17 mouse cellular contexts compared by ENCODE assay signal in genomic region chr2:132208246-132208881, GRCm38 (mm10). TPM values are rescaled to one million over a fixed set of nuclear protein-coding genes. Genes with fewer than 3 reads are reported as not detected.
A peak's percentile ranks its signal among the peaks of the same experiment; 100 is the strongest.
DNase-seq lines count a peak whose midpoint lies in the region; ATAC-seq and TF ChIP-seq lines count a peak whose summit lies in the region.
"Had no signal": no experiment of that assay in that cellular context is flagged by ENCODE, and none has a peak within 500 bp of the region (broad histone marks: within the 10 kb centered on the region; RNA-seq: fewer than 3 reads in every experiment).

No protein-coding gene starts in this region.

- intact Hi-C loops in heart, postnatal 36 days (cut with DNase I), result no loop called here
- intact Hi-C loops in left cerebral cortex, postnatal 36 days (cut with DNase I), result loop anchor here (5.0 kb wide), 1 partner anchor 36 kb away; no protein-coding TSS in a partner anchor
- intact Hi-C loops in gastrocnemius, postnatal 36 days (cut with DNase I), result no loop called here

- no peak for DNase-seq in heart, postnatal 36 days
- DNase-seq in CH12.LX (ENCODE audit: extremely low read depth), result no peak
- DNase-seq in adrenal gland, postnatal 10 days, result peak; percentile 55
- DNase-seq in gastrocnemius, adult 18-20 months (ENCODE audit: low spot score), result no peak
- DNase-seq in left cerebral cortex, postnatal 36 days (ENCODE audit: low spot score in 2 of 2), result no peak
- DNase-seq in gastrocnemius, postnatal 36 days, result no peak
- DNase-seq: B cell, adult 2 months; cerebellum, adult 8-10 months; gastrocnemius, postnatal 10 days; kidney, adult 18-20 months had no signal

- in situ Hi-C loops in CH12.LX (cut with MboI; ENCODE audit: low pct_ligation_motif_present, low pct_unique_long_range_greater_than_20kb, low sequenced_read_pairs), result no loop called here

- no peak overlapping the region for H3K4me3 ChIP-seq in heart, embryonic 12.5 days
- H3K4me3 ChIP-seq in CH12.LX (replicated peaks in 1 of 3; ENCODE audit: low read depth in 2 of 3, low read length in 2 of 3, poor library complexity in 1 of 3), result no peak overlapping the region
- no peak overlapping the region for H3K4me3 ChIP-seq in liver, embryonic 12.5 days
- H3K4me3 ChIP-seq: embryonic facial prominence, embryonic 12.5 days; forebrain, embryonic 13.5 days; heart, embryonic 15.5 days; hindbrain, embryonic 15.5 days; midbrain, embryonic 12.5 days had no signal

- H3K9me3 ChIP-seq in heart, embryonic 12.5 days (replicated peaks), result no peaks in the 10 kb centered on the region
- no peaks in the 10 kb centered on the region for H3K9me3 ChIP-seq in CH12.LX (replicated peaks; ENCODE audit: low read length)
- no peaks in the 10 kb centered on the region for H3K9me3 ChIP-seq in liver, embryonic 12.5 days (replicated peaks)
- H3K9me3 ChIP-seq: embryonic facial prominence, embryonic 12.5 days; forebrain, embryonic 13.5 days; heart, embryonic 15.5 days; hindbrain, embryonic 15.5 days; midbrain, embryonic 12.5 days had no signal

- H3K4me1 ChIP-seq in heart, embryonic 12.5 days (replicated peaks), result no peaks in the 10 kb centered on the region
- peaks cover 2 to 3% of the 10 kb centered on the region in 2 experiments; a peak in 1 of 4 replicates for H3K4me1 ChIP-seq in CH12.LX (ENCODE audit: control insufficient read depth in 1 of 2, insufficient read depth in 2 of 2)
- H3K4me1 ChIP-seq in liver, embryonic 12.5 days, result peaks cover 15% of the 10 kb centered on the region
- H3K4me1 ChIP-seq: embryonic facial prominence, embryonic 12.5 days; forebrain, embryonic 13.5 days; hindbrain, embryonic 15.5 days; midbrain, embryonic 12.5 days had no signal

- no peaks in the 10 kb centered on the region for H3K79me2 ChIP-seq in CH12.LX (replicated peaks; ENCODE audit: control insufficient read depth, extremely low read depth, insufficient read depth, poor library complexity, severe bottlenecking)

- H3K27ac ChIP-seq in heart, embryonic 12.5 days (ENCODE audit: poor library complexity, severe bottlenecking), result 0 out of 2 replicates have a peak overlapping the region, but pooled peaks have one; percentile 18
- H3K27ac ChIP-seq in CH12.LX (ENCODE audit: insufficient read depth, low read depth), result no peak overlapping the region
- H3K27ac ChIP-seq in liver, embryonic 12.5 days, result peak overlapping the region; percentile 52; the same call in 1 of the 2 replicates
- H3K27ac ChIP-seq: embryonic facial prominence, embryonic 12.5 days; forebrain, embryonic 13.5 days; heart, embryonic 15.5 days; hindbrain, embryonic 15.5 days; midbrain, embryonic 12.5 days had no signal

- TF ChIP-seq RAD21 in CH12.LX (IDR thresholded peaks at IDR 0.05; ENCODE audit: low read depth, low read length), result no peak

- no peak for TF ChIP-seq CTCF in CH12.LX (conservative IDR thresholded peaks at IDR 0.05 in 1 of 2, IDR thresholded peaks at IDR 0.05 in 1 of 2; ENCODE audit: low read depth in 2 of 2, low read length in 2 of 2)

- ATAC-seq in heart, embryonic 12.5 days (ENCODE audit: insufficient number of reproducible peaks, low FRiP score), result peak; percentile 84
- ATAC-seq in liver, embryonic 12.5 days, result peak; percentile 72
- ATAC-seq: forebrain, embryonic 13.5 days had no signal

- TF ChIP-seq EP300 in CH12.LX (IDR thresholded peaks at IDR 0.05; ENCODE audit: low read length), result no peak

- dilution Hi-C loops in CH12.LX (cut with MboI; ENCODE audit: extremely low pct_ligation_motif_present, extremely low pct_unique_long_range_greater_than_20kb, low sequenced_read_pairs), result no loop called here

- H3K36me3 ChIP-seq in heart, embryonic 12.5 days, result no peaks in the 10 kb centered on the region
- no peaks in the 10 kb centered on the region for H3K36me3 ChIP-seq in CH12.LX (replicated peaks in 1 of 2; ENCODE audit: control insufficient read depth in 1 of 2, insufficient read depth in 1 of 2, low read length in 1 of 2)
- no peaks in the 10 kb centered on the region for H3K36me3 ChIP-seq in liver, embryonic 12.5 days
- H3K36me3 ChIP-seq: embryonic facial prominence, embryonic 12.5 days; heart, embryonic 15.5 days; hindbrain, embryonic 15.5 days; midbrain, embryonic 12.5 days had no signal

- no peak overlapping the region for H3K9ac ChIP-seq in heart, embryonic 12.5 days
- H3K9ac ChIP-seq in CH12.LX (ENCODE audit: insufficient read depth, low read depth), result no peak overlapping the region
- no peak overlapping the region for H3K9ac ChIP-seq in liver, embryonic 12.5 days
- H3K9ac ChIP-seq: embryonic facial prominence, embryonic 12.5 days; forebrain, embryonic 13.5 days; heart, embryonic 15.5 days; hindbrain, embryonic 15.5 days; midbrain, embryonic 12.5 days had no signal

- TF ChIP-seq POLR2A in CH12.LX (IDR thresholded peaks at IDR 0.05; ENCODE audit: low read depth, low read length), result no peak

- 80% methylated on average over 8 of the region's 8 CpGs for WGBS in heart, embryonic 12.5 days
- 48% methylated on average over 8 of the region's 8 CpGs for WGBS in liver, embryonic 12.5 days (ENCODE audit: insufficient replicate concordance)

- H3K27me3 ChIP-seq in heart, embryonic 12.5 days (replicated peaks), result no peaks in the 10 kb centered on the region
- H3K27me3 ChIP-seq in CH12.LX (replicated peaks), result no peaks in the 10 kb centered on the region
- no peaks in the 10 kb centered on the region for H3K27me3 ChIP-seq in liver, embryonic 12.5 days (replicated peaks)
- H3K27me3 ChIP-seq: embryonic facial prominence, embryonic 12.5 days; forebrain, embryonic 13.5 days; heart, embryonic 15.5 days; hindbrain, embryonic 15.5 days; midbrain, embryonic 12.5 days had no signal

- no peak overlapping the region for H3K4me2 ChIP-seq in heart, embryonic 12.5 days
- H3K4me2 ChIP-seq in CH12.LX (ENCODE audit: insufficient read depth, low read depth, poor library complexity, severe bottlenecking), result no peak overlapping the region
- H3K4me2 ChIP-seq in liver, embryonic 12.5 days, result no peak overlapping the region; the same call in 1 of the 2 replicates
- H3K4me2 ChIP-seq: embryonic facial prominence, embryonic 12.5 days; forebrain, embryonic 13.5 days; heart, embryonic 15.5 days; hindbrain, embryonic 15.5 days; midbrain, embryonic 12.5 days had no signal

TF ChIP-seq in CH12.LX, 34 proteins besides CTCF, POLR2A, EP300 and RAD21:
- TF ChIP-seq CHD2 (IDR thresholded peaks at IDR 0.05; ENCODE audit: low read length) (no peak), ZC3H11A (IDR thresholded peaks at IDR 0.05; ENCODE audit: low read depth, low read length) (no peak), MAFK (IDR thresholded peaks at IDR 0.05; ENCODE audit: insufficient replicate concordance, low read length) (0 out of 2 replicates have a peak, but pooled peaks have one; percentile 16), MAX (IDR thresholded peaks at IDR 0.05; ENCODE audit: low read length) (no peak), USF2 (conservative IDR thresholded peaks at IDR 0.05; ENCODE audit: low read depth, low read length) (no peak)
TF ChIP-seq in CH12.LX: peak in this region for 1.

RNA-seq across cellular contexts. Expression of gene Tmem230, which starts 39.2 kb away (rescaled TPM):
- polyA plus RNA-seq in heart, embryonic 12.5 days (2016; fragmentation: Nextera tagmentation; extraction: Ambion mirVana), result 40.3 and 40.7 TPM in 2 replicates
- total RNA-seq in heart, postnatal 36 days (2021), result 10 to 100 TPM; 23.6 to 26.1 TPM
- total RNA-seq in CH12.LX (2012; rRNA removed) (20.3 and 27.7 TPM in 2 replicates), CH12.LX (2014; rRNA removed) (34.7 and 35.2 TPM in 2 replicates)
- 28.9 and 38.2 TPM in 2 replicates for polyA plus RNA-seq in CH12.LX (2012; ENCODE audit: insufficient read length, low read depth)
- total RNA-seq in adrenal gland, postnatal 10 days (2021), result 10 to 100 TPM; 29.1 to 31.3 TPM
- 24.4 and 25.7 TPM in 2 replicates for polyA plus RNA-seq in liver, embryonic 12.5 days (2016; fragmentation: Nextera tagmentation; extraction: Ambion mirVana)
- total RNA-seq in gastrocnemius, adult 18-20 months (2021), result 10 to 100 TPM; 27.2 to 28.8 TPM
- 10 to 100 TPM; 29.5 to 34.9 TPM for total RNA-seq in left cerebral cortex, postnatal 36 days (2021)
- total RNA-seq in gastrocnemius, postnatal 36 days (2021), result 10 to 100 TPM; 18.1 to 22.8 TPM

RNA-seq across cellular contexts. Expression of gene Pcna, which starts 44.8 kb away (rescaled TPM):
- 172 and 177 TPM in 2 replicates for polyA plus RNA-seq in heart, embryonic 12.5 days (2016; fragmentation: Nextera tagmentation; extraction: Ambion mirVana)
- 10 to 100 TPM; 35.1 to 43.6 TPM for total RNA-seq in heart, postnatal 36 days (2021)
- total RNA-seq in CH12.LX (2012; rRNA removed), result 354 and 466 TPM in 2 replicates
- 839 and 915 TPM in 2 replicates for total RNA-seq in CH12.LX (2014; rRNA removed)
- polyA plus RNA-seq in CH12.LX (2012; ENCODE audit: insufficient read length, low read depth), result 550 and 554 TPM in 2 replicates
- total RNA-seq in adrenal gland, postnatal 10 days (2021), result 100 to 1,000 TPM; 105 to 109 TPM
- 353 and 360 TPM in 2 replicates for polyA plus RNA-seq in liver, embryonic 12.5 days (2016; fragmentation: Nextera tagmentation; extraction: Ambion mirVana)
- total RNA-seq in gastrocnemius, adult 18-20 months (2021), result 10 to 100 TPM; 18.1 to 19.8 TPM
- total RNA-seq in left cerebral cortex, postnatal 36 days (2021), result 10 to 100 TPM; 41.0 to 49.3 TPM
- total RNA-seq in gastrocnemius, postnatal 36 days (2021), result 10 to 100 TPM; 19.7 to 20.7 TPM

RNA-seq across cellular contexts. Expression of gene Cds2, which starts 54.6 kb away (rescaled TPM):
- 18.9 and 21.0 TPM in 2 replicates for polyA plus RNA-seq in heart, embryonic 12.5 days (2016; fragmentation: Nextera tagmentation; extraction: Ambion mirVana)
- total RNA-seq in heart, postnatal 36 days (2021), result 10 to 100 TPM; 80.8 to 84.3 TPM
- total RNA-seq in CH12.LX (2012; rRNA removed), result 18.7 and 20.3 TPM in 2 replicates
- 15.9 and 21.2 TPM in 2 replicates for total RNA-seq in CH12.LX (2014; rRNA removed)
- polyA plus RNA-seq in CH12.LX (2012; ENCODE audit: insufficient read length, low read depth), result 26.0 and 38.9 TPM in 2 replicates
- 10 to 100 TPM; 52.2 to 54.9 TPM for total RNA-seq in adrenal gland, postnatal 10 days (2021)
- 13.7 and 15.4 TPM in 2 replicates for polyA plus RNA-seq in liver, embryonic 12.5 days (2016; fragmentation: Nextera tagmentation; extraction: Ambion mirVana)
- total RNA-seq in gastrocnemius, adult 18-20 months (2021), result 10 to 100 TPM; 14.6 to 20.6 TPM
- total RNA-seq in left cerebral cortex, postnatal 36 days (2021), result 100 to 1,000 TPM; 245 to 264 TPM
- 10 to 100 TPM; 14.4 to 15.0 TPM for total RNA-seq in gastrocnemius, postnatal 36 days (2021)
